Mouse (Mus musculus) kidney, adult 10 weeks (tissue): ENCODE data around the gene Plxna1. TPM values are rescaled to one million over a fixed set of nuclear protein-coding genes. Genes with fewer than 3 reads are reported as not detected.

Experiments
- polyA plus RNA-seq: library from polyadenylated mRNA; stranded (reverse); fragments of 350-450 nt; fragmentation: Illumina TruSeq; extraction: RNeasy Lipid Tissue Mini Kit (QIAGEN cat#74804); gene quantifications from one replicate; pipeline ENCODE4 v1.2.3, GENCODE M21; 2014; ENCODE audit warnings: low read depth, low replicate concordance

The Plxna1 gene
- 1.5 TPM for polyA plus RNA-seq

DNA sequence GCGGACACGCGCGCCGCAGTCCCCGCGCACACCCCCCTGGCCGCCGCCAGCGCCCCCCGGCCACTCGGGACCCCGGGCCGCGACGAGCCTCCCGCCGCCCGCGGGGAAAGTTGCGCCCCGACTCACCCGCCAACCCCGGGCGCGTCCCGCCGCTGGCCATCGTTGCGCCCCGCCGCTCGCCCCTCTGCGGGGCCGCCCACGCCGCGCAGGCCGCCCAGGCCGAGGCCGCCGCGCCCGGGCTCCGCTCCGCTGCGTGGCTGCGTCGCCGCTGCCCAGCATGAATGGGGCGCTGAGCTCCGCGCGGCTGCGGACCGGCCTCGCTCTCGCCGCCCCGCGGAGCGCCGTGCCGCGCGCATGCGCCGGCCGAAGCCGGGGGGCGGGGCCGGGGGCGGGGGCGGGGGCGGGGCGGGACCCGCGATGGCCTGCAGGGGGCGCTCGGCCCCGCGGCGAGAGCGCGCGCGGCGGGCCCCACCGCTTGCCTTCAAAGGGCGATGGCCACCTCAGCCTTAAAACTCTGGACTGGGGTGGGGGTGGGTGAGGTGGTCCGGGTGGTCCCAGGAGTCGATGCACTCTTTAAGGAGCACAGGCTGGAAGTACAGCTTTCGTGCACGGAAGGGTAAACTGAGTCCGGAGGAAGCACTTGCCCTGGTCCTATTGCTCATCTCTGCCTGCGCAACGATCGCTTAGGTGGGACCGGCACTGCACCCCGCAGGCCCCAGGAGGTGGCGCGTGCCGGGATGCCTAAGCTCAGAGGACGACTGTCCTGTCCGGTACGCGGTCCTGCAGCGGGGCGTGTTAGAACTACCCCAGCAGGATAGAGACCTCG, at the start of gene Plxna1:
Gene Plxna1, minus strand, starts transcription at position 340 of the 826 bp plus-strand sequence.

Other genes with a start within 250 kb of the Plxna1 start
- gene Chchd6, start 233.0 kb upstream of the Plxna1 start, polyA plus RNA-seq: 1.3 TPM